Mouse (Mus musculus): ENCODE measurements around the gene Hfm1. TPM values are rescaled to one million over a fixed set of nuclear protein-coding genes. Genes with fewer than 3 reads are reported as not detected.

Gene Hfm1
- polyA plus RNA-seq, 1 experiment: not detected

- H3K27ac ChIP-seq (ENCODE audit: insufficient read depth, low read length): no peak overlapping the region
- no peaks in the 10 kb centered on the region for H3K4me1 ChIP-seq (ENCODE audit: control insufficient read depth, insufficient read depth, insufficient read length)
- TF ChIP-seq POLR2A (IDR thresholded peaks at IDR 0.05; ENCODE audit: low read depth, low read length) (no peak), CTCF (IDR thresholded peaks at IDR 0.05; ENCODE audit: extremely low read depth, insufficient read depth, insufficient read length, insufficient replicate concordance) (no peak)
- no peaks in the 10 kb centered on the region for H3K27me3 ChIP-seq (ENCODE audit: control insufficient read depth, insufficient read depth, low read length)
- no peak overlapping the region for H3K4me3 ChIP-seq (ENCODE audit: extremely low read depth, insufficient read depth, insufficient read length)
- no peaks in the 10 kb centered on the region for H3K36me3 ChIP-seq (ENCODE audit: control insufficient read depth, insufficient read depth, low read length)
- DNase-seq (ENCODE audit: low read depth in 1 of 2, low spot score in 2 of 2): no peak
- WGBS: 80% methylated on average over 8 of the region's 8 CpGs
Observed at GRCm38 (mm10) chr5:106826044-106826443, 100.1 kb downstream of the Hfm1 start.

GRCm38 (mm10) chr5:106825301-106825853 lies 100.7 kb downstream of the Hfm1 start:
- H3K36me3 ChIP-seq (ENCODE audit: control insufficient read depth, insufficient read depth, low read length): no peaks in the 10 kb centered on the region
- peak overlapping the region; percentile 85 for H3K27ac ChIP-seq (ENCODE audit: insufficient read depth, low read length)
- no peaks in the 10 kb centered on the region for H3K27me3 ChIP-seq (ENCODE audit: control insufficient read depth, insufficient read depth, low read length)
- no peaks in the 10 kb centered on the region for H3K4me1 ChIP-seq (ENCODE audit: control insufficient read depth, insufficient read depth, insufficient read length)
- 9% methylated on average over 19 of the region's 19 CpGs for WGBS
- no peak for TF ChIP-seq CTCF (IDR thresholded peaks at IDR 0.05; ENCODE audit: extremely low read depth, insufficient read depth, insufficient read length, insufficient replicate concordance)
- TF ChIP-seq POLR2A (IDR thresholded peaks at IDR 0.05; ENCODE audit: low read depth, low read length): 0 out of 2 replicates have a peak, but pooled peaks have one; percentile 21
- peak; percentile 33 to 43 for DNase-seq (ENCODE audit: low read depth in 1 of 2, low spot score in 2 of 2)
- H3K4me3 ChIP-seq (ENCODE audit: extremely low read depth, insufficient read depth, insufficient read length): peak overlapping the region; percentile 67

GRCm38 (mm10) chr5:106824716-106825115 lies 101.4 kb downstream of the Hfm1 start:
- no peaks in the 10 kb centered on the region for H3K36me3 ChIP-seq (ENCODE audit: control insufficient read depth, insufficient read depth, low read length)
- H3K4me3 ChIP-seq (ENCODE audit: extremely low read depth, insufficient read depth, insufficient read length): no peak overlapping the region
- WGBS: 91% methylated on average over 5 of the region's 5 CpGs
- H3K27ac ChIP-seq (ENCODE audit: insufficient read depth, low read length): no peak overlapping the region
- H3K27me3 ChIP-seq (ENCODE audit: control insufficient read depth, insufficient read depth, low read length): no peaks in the 10 kb centered on the region
- no peaks in the 10 kb centered on the region for H3K4me1 ChIP-seq (ENCODE audit: control insufficient read depth, insufficient read depth, insufficient read length)
- TF ChIP-seq CTCF (IDR thresholded peaks at IDR 0.05; ENCODE audit: extremely low read depth, insufficient read depth, insufficient read length, insufficient replicate concordance) (no peak), POLR2A (IDR thresholded peaks at IDR 0.05; ENCODE audit: low read depth, low read length) (no peak)
- DNase-seq (ENCODE audit: low read depth in 1 of 2, low spot score in 2 of 2): no peak

GRCm38 (mm10) chr5:106819630-106820029 lies 106.5 kb downstream of the Hfm1 start:
- Histone ChIP-seq H3K27me3 (ENCODE audit: control insufficient read depth, insufficient read depth, low read length) (0 out of 2 replicates have a peak, but pooled peaks cover 2% of the 10 kb centered on the region), H3K4me3 (ENCODE audit: extremely low read depth, insufficient read depth, insufficient read length) (no peak overlapping the region), H3K27ac (ENCODE audit: insufficient read depth, low read length) (no peak overlapping the region), H3K4me1 (ENCODE audit: control insufficient read depth, insufficient read depth, insufficient read length) (no peaks in the 10 kb centered on the region), H3K36me3 (ENCODE audit: control insufficient read depth, insufficient read depth, low read length) (no peaks in the 10 kb centered on the region)
- DNase-seq (ENCODE audit: low read depth in 1 of 2, low spot score in 2 of 2): no peak
- 81% methylated on average over 8 of the region's 8 CpGs for WGBS
- no peak for TF ChIP-seq CTCF (IDR thresholded peaks at IDR 0.05; ENCODE audit: extremely low read depth, insufficient read depth, insufficient read length, insufficient replicate concordance)
- no peak for TF ChIP-seq POLR2A (IDR thresholded peaks at IDR 0.05; ENCODE audit: low read depth, low read length)

GRCm38 (mm10) chr5:106815923-106816654 lies 110.0 kb downstream of the Hfm1 start:
- Histone ChIP-seq H3K36me3 (ENCODE audit: control insufficient read depth, insufficient read depth, low read length) (no peaks in the 10 kb centered on the region), H3K4me3 (ENCODE audit: extremely low read depth, insufficient read depth, insufficient read length) (no peak overlapping the region; the same call in 1 of the 2 replicates), H3K27ac (ENCODE audit: insufficient read depth, low read length) (no peak overlapping the region), H3K4me1 (ENCODE audit: control insufficient read depth, insufficient read depth, insufficient read length) (no peaks in the 10 kb centered on the region), H3K27me3 (ENCODE audit: control insufficient read depth, insufficient read depth, low read length) (0 out of 2 replicates have a peak, but pooled peaks cover 2% of the 10 kb centered on the region)
- no peak for DNase-seq (ENCODE audit: low read depth in 1 of 2, low spot score in 2 of 2)
- no peak for TF ChIP-seq CTCF (IDR thresholded peaks at IDR 0.05; ENCODE audit: extremely low read depth, insufficient read depth, insufficient read length, insufficient replicate concordance)
- TF ChIP-seq POLR2A (IDR thresholded peaks at IDR 0.05; ENCODE audit: low read depth, low read length): no peak
- WGBS: 60% methylated on average over 15 of the region's 15 CpGs

- Histone ChIP-seq H3K27ac (ENCODE audit: insufficient read depth, low read length) (no peak overlapping the region), H3K27me3 (ENCODE audit: control insufficient read depth, insufficient read depth, low read length) (0 out of 2 replicates have a peak, but pooled peaks cover 2% of the 10 kb centered on the region), H3K4me3 (ENCODE audit: extremely low read depth, insufficient read depth, insufficient read length) (no peak overlapping the region), H3K36me3 (ENCODE audit: control insufficient read depth, insufficient read depth, low read length) (no peaks in the 10 kb centered on the region), H3K4me1 (ENCODE audit: control insufficient read depth, insufficient read depth, insufficient read length) (no peaks in the 10 kb centered on the region)
- TF ChIP-seq POLR2A (IDR thresholded peaks at IDR 0.05; ENCODE audit: low read depth, low read length) (no peak), CTCF (IDR thresholded peaks at IDR 0.05; ENCODE audit: extremely low read depth, insufficient read depth, insufficient read length, insufficient replicate concordance) (no peak)
- 63% methylated on average over 6 of the region's 6 CpGs for WGBS
- DNase-seq (ENCODE audit: low read depth in 1 of 2, low spot score in 2 of 2): no peak
Observed at GRCm38 (mm10) chr5:106814611-106815010, 111.5 kb downstream of the Hfm1 start.

GRCm38 (mm10) chr5:106803094-106803493 lies 123.0 kb downstream of the Hfm1 start:
- Histone ChIP-seq H3K27ac (ENCODE audit: insufficient read depth, low read length) (no peak overlapping the region), H3K4me3 (ENCODE audit: extremely low read depth, insufficient read depth, insufficient read length) (no peak overlapping the region), H3K4me1 (ENCODE audit: control insufficient read depth, insufficient read depth, insufficient read length) (no peaks in the 10 kb centered on the region), H3K27me3 (ENCODE audit: control insufficient read depth, insufficient read depth, low read length) (no peaks in the 10 kb centered on the region), H3K36me3 (ENCODE audit: control insufficient read depth, insufficient read depth, low read length) (no peaks in the 10 kb centered on the region)
- DNase-seq (ENCODE audit: low read depth in 1 of 2, low spot score in 2 of 2): peak; percentile 33 to 62
- TF ChIP-seq CTCF (IDR thresholded peaks at IDR 0.05; ENCODE audit: extremely low read depth, insufficient read depth, insufficient read length, insufficient replicate concordance) (peak; percentile 82), POLR2A (IDR thresholded peaks at IDR 0.05; ENCODE audit: low read depth, low read length) (no peak)
- WGBS: 0% methylated on average over 12 of the region's 12 CpGs

All from spleen, adult 2 months (tissue).